Mouse (Mus musculus): ENCODE measurements at regions not wholly inside any gene's neighbourhood (a gene's known extent, or its start where the extent isn't known, plus 50 kb on each side); places are given as distances from the start of the nearest gene placed in this dataset.

- no peak for TF ChIP-seq MAFK (IDR thresholded peaks at IDR 0.05; ENCODE audit: insufficient read depth, low read depth, low read length)
- TF ChIP-seq ZC3H11A (IDR thresholded peaks at IDR 0.05; ENCODE audit: borderline replicate concordance, low read depth, low read length) = no peak
- TF ChIP-seq CHD2 (IDR thresholded peaks at IDR 0.05; ENCODE audit: low read depth, low read length) = no peak
- TF ChIP-seq HCFC1 (IDR thresholded peaks at IDR 0.05; ENCODE audit: borderline replicate concordance, insufficient read depth, low read length) = no peak
- TF ChIP-seq ZNF384 (IDR thresholded peaks at IDR 0.05; ENCODE audit: low read depth, low read length) = no peak
Observed at GRCm38 (mm10) chr12:15262165-15262564, 554.6 kb downstream of the Trib2 start.
